Mouse (Mus musculus) liver, embryonic 14.5 days (tissue): ENCODE data around the gene Tirap. TPM values are rescaled to one million over a fixed set of nuclear protein-coding genes. Genes with fewer than 3 reads are reported as not detected.
A peak's percentile ranks its signal among the peaks of the same experiment; 100 is the strongest.

Experiments used
- ATAC-seq: fragments of 200-750 bp; cut with Nextera tagmentation; 2 replicates; pipeline ENCODE4 v1.8.0; 2017; ENCODE audit warnings: moderate number of reproducible peaks, mild to moderate bottlenecking, moderate library complexity; ENCODE audit not compliant: insufficient read depth
- DNase-seq, 3 experiments: peaks; one replicate each; pipeline ENCODE4 v3.0.0-alpha.2; 2012 to 2013; ENCODE audit warnings: low read depth in 3 of 3, low spot score in 3 of 3
- H3K27ac ChIP-seq: fragments of 300-500 bp; sonication (generic); 2 replicates; pipeline ENCODE4 v1.5.1; 2014; ENCODE audit warnings: moderate library complexity, mild to moderate bottlenecking, control low read depth, inconsistent platforms
- H3K27me3 ChIP-seq: fragments of 300-500 bp; sonication (generic); 2 replicates; pipeline ENCODE4 v1.6.1; 2014; ENCODE audit warnings: mild to moderate bottlenecking, low read length, moderate library complexity; ENCODE audit not compliant: control insufficient read depth, insufficient read depth
- H3K36me3 ChIP-seq: fragments of 300-500 bp; sonication (generic); replicated peaks from 2 replicates; pipeline ENCODE4 v1.6.1; 2014; ENCODE audit warnings: low read depth; ENCODE audit not compliant: control insufficient read depth, insufficient read depth
- H3K4me1 ChIP-seq, 2 experiments: fragments of 200-500 bp in 1 of 2; fragments of 300-500 bp in 1 of 2; sonication (generic) in 1 of 2; replicated peaks; 2 replicates each; pipeline ENCODE4 v1.6.1; 2012 to 2014; ENCODE audit warnings: antibody characterized with exemption in 1 of 2, inconsistent platforms in 1 of 2, low read length in 1 of 2; ENCODE audit not compliant: control insufficient read depth in 2 of 2, insufficient read depth in 2 of 2
- H3K4me2 ChIP-seq: fragments of 300-500 bp; sonication (generic); 2 replicates; pipeline ENCODE4 v1.6.1; 2014; ENCODE audit warnings: low read depth, mild to moderate bottlenecking, control low read depth, moderate library complexity
- H3K4me3 ChIP-seq, 2 experiments: fragments of 200-500 bp in 1 of 2; fragments of 300-500 bp in 1 of 2; sonication (generic) in 1 of 2; 2 replicates each; pipeline ENCODE4 v1.5.1; 2012 to 2014; ENCODE audit warnings: low read depth in 2 of 2, low read length in 2 of 2, mild to moderate bottlenecking in 2 of 2, control low read depth in 1 of 2, inconsistent platforms in 1 of 2, moderate library complexity in 1 of 2; ENCODE audit not compliant: insufficient read depth in 1 of 2
- H3K9ac ChIP-seq: fragments of 300-500 bp; sonication (generic); replicated peaks from 2 replicates; pipeline ENCODE4 v1.6.1; 2014; ENCODE audit warnings: mild to moderate bottlenecking, control low read depth, moderate library complexity
- H3K9me3 ChIP-seq: fragments of 300-500 bp; sonication (generic); 2 replicates; pipeline ENCODE4 v1.6.1; 2016; ENCODE audit warnings: low read length, mixed read lengths; ENCODE audit not compliant: control insufficient read depth
- CTCF ChIP-seq: IDR thresholded peaks from 2 replicates; pipeline ENCODE4 v1.5.1; 2016; ENCODE audit warnings: antibody characterized with exemption, low read depth, control low read depth
- EP300 ChIP-seq: IDR thresholded peaks from 2 replicates; pipeline ENCODE4 v1.6.1; 2016; ENCODE audit warnings: antibody characterized with exemption, low read depth
- WGBS: fragments of 180-500 bp; shearing (Covaris S2); extraction: QIAGEN DNeasy Blood & Tissue Kit; methylation state at CpG from one replicate; pipeline ENCODE4 v1.1.7; 2014; ENCODE audit not compliant: insufficient replicate concordance; 5-methylcytosine and 5-hydroxymethylcytosine counted together
- polyA plus RNA-seq, 2 experiments: library from polyadenylated mRNA; depleted of rRNA in 1 of 2; stranded (reverse) in 1 of 2; unstranded in 1 of 2; fragments of >200 nt; fragmentation: Nextera tagmentation in 1 of 2; extraction: Ambion mirVana in 1 of 2; gene quantifications; 2 replicates each; pipeline versions ENCODE4 v1.2.1 to v1.2.3; 2012 to 2014

Tirap gene
- polyA plus RNA-seq, 2 experiments: 3.2 to 4.9 TPM

- 70% methylated on average over 5 of the region's 5 CpGs for WGBS
- ATAC-seq (no peak), DNase-seq (no peak)
- Histone ChIP-seq H3K4me1 (peaks cover 8 to 20% of the 10 kb centered on the region in 2 experiments; a peak in 3 of 4 replicates), H3K27me3 (no peaks in the 10 kb centered on the region), H3K36me3 (no peaks in the 10 kb centered on the region; the same call in 1 of the 2 replicates), H3K9me3 (no peaks in the 10 kb centered on the region), H3K9ac (no peak overlapping the region), H3K4me2 (no peak overlapping the region), H3K4me3 (no peak overlapping the region), H3K27ac (no peak overlapping the region)
- TF ChIP-seq CTCF (no peak), EP300 (no peak)
Measured at GRCm38 (mm10) chr9:35139231-35139744, 60.8 kb downstream of the Tirap start.

- Histone ChIP-seq H3K4me2 (no peak overlapping the region), H3K27me3 (no peaks in the 10 kb centered on the region), H3K9me3 (no peaks in the 10 kb centered on the region), H3K4me3 (no peak overlapping the region), H3K4me1 (peaks cover 8 to 20% of the 10 kb centered on the region in 2 experiments; a peak in 3 of 4 replicates), H3K9ac (no peak overlapping the region), H3K27ac (no peak overlapping the region; the same call in 1 of the 2 replicates), H3K36me3 (no peaks in the 10 kb centered on the region; the same call in 1 of the 2 replicates)
- TF ChIP-seq CTCF: no peak
- TF ChIP-seq EP300: no peak
- peak; percentile 62 for ATAC-seq
- WGBS: 71% methylated on average over 7 of the region's 7 CpGs
- no peak for DNase-seq
Measured at GRCm38 (mm10) chr9:35138029-35138428, 62.1 kb downstream of the Tirap start.

DNA sequence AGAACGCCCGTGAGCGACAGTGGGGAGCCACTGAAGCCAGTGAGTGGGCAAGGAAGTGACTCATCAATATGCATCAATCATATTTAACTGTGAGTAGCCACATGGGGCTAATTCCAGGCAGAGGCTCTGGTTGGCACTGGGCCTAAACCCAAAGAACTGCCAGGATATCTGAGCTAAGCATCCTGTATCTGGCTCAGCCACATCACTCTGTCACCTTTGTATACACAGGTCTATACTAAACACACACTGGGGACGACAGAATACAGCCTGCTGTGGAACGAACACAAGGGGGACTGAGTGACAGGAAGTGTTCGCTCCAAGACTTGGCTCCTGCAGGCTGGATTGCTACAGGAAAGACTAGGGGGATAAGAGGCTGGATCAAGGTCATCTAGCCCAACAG lies 64.5 kb downstream of the Tirap start:
- no peaks in the 10 kb centered on the region for H3K9me3 ChIP-seq
- no peak for TF ChIP-seq CTCF
- TF ChIP-seq EP300: no peak
- ATAC-seq (no peak), DNase-seq (no peak)
- H3K4me3 ChIP-seq: no peak overlapping the region
- H3K36me3 ChIP-seq: no peaks in the 10 kb centered on the region; the same call in 1 of the 2 replicates
- H3K9ac ChIP-seq: no peak overlapping the region
- no peak overlapping the region for H3K27ac ChIP-seq
- 60% methylated on average over 6 of the region's 6 CpGs for WGBS
- H3K4me1 ChIP-seq: peaks cover 0 to 9% of the 10 kb centered on the region in 2 experiments; a peak in 2 of 4 replicates
- H3K27me3 ChIP-seq: no peaks in the 10 kb centered on the region
- H3K4me2 ChIP-seq: no peak overlapping the region

Other genes with a start within 250 kb of the Tirap start
- gene St3gal4, start 81.0 kb downstream of the Tirap start, polyA plus RNA-seq (2012; rRNA removed): 4.6 and 6.0 TPM in 2 replicates
- 17.8 and 19.2 TPM in 2 replicates for gene St3gal4, start 81.0 kb downstream of the Tirap start, polyA plus RNA-seq (2014; fragmentation: Nextera tagmentation; extraction: Ambion mirVana)
- gene Dcps, start 24.2 kb downstream of the Tirap start, polyA plus RNA-seq (2012; rRNA removed): 36.5 and 38.6 TPM in 2 replicates
- gene Dcps, start 24.2 kb downstream of the Tirap start, polyA plus RNA-seq (2014; fragmentation: Nextera tagmentation; extraction: Ambion mirVana): 48.0 and 50.4 TPM in 2 replicates
- gene Srpr, start 116 bp downstream of the Tirap start, polyA plus RNA-seq (2012; rRNA removed): 25.4 and 28.8 TPM in 2 replicates
- 53.8 and 54.6 TPM in 2 replicates for gene Srpr, start 116 bp downstream of the Tirap start, polyA plus RNA-seq (2014; fragmentation: Nextera tagmentation; extraction: Ambion mirVana)
- 16.2 and 18.4 TPM in 2 replicates for gene Foxred1, start 10.8 kb upstream of the Tirap start, polyA plus RNA-seq (2012; rRNA removed)
- 14.4 and 16.7 TPM in 2 replicates for gene Foxred1, start 10.8 kb upstream of the Tirap start, polyA plus RNA-seq (2014; fragmentation: Nextera tagmentation; extraction: Ambion mirVana)
- gene Fam118b, start 67.5 kb upstream of the Tirap start, polyA plus RNA-seq (2012; rRNA removed): 4.2 and 7.4 TPM in 2 replicates
- 11.1 and 13.8 TPM in 2 replicates for gene Fam118b, start 67.5 kb upstream of the Tirap start, polyA plus RNA-seq (2014; fragmentation: Nextera tagmentation; extraction: Ambion mirVana)
- gene Rpusd4, start 67.6 kb upstream of the Tirap start, polyA plus RNA-seq (2012; rRNA removed): 7.6 and 8.9 TPM in 2 replicates
- gene Rpusd4, start 67.6 kb upstream of the Tirap start, polyA plus RNA-seq (2014; fragmentation: Nextera tagmentation; extraction: Ambion mirVana): 11.4 and 15.3 TPM in 2 replicates
- gene Cdon, start 220.8 kb upstream of the Tirap start, polyA plus RNA-seq (2012; rRNA removed): 0.52 TPM in 2 replicates
- 0.21 and 0.36 TPM in 2 replicates for gene Cdon, start 220.8 kb upstream of the Tirap start, polyA plus RNA-seq (2014; fragmentation: Nextera tagmentation; extraction: Ambion mirVana)